Mouse (Mus musculus) CD4-positive naive resting alpha-beta T cell, adult 76 days (primary cell): ENCODE measurements around the gene Klhl9. TPM values are rescaled to one million over a fixed set of nuclear protein-coding genes. Genes with fewer than 3 reads are reported as not detected.

Experiments used
- total RNA-seq: library from RNA; stranded (reverse); gene quantifications from one replicate; pipeline ENCODE4 v1.2.4, GENCODE M21; 2023

The Klhl9 gene
- total RNA-seq, result 46.0 TPM

DNA sequence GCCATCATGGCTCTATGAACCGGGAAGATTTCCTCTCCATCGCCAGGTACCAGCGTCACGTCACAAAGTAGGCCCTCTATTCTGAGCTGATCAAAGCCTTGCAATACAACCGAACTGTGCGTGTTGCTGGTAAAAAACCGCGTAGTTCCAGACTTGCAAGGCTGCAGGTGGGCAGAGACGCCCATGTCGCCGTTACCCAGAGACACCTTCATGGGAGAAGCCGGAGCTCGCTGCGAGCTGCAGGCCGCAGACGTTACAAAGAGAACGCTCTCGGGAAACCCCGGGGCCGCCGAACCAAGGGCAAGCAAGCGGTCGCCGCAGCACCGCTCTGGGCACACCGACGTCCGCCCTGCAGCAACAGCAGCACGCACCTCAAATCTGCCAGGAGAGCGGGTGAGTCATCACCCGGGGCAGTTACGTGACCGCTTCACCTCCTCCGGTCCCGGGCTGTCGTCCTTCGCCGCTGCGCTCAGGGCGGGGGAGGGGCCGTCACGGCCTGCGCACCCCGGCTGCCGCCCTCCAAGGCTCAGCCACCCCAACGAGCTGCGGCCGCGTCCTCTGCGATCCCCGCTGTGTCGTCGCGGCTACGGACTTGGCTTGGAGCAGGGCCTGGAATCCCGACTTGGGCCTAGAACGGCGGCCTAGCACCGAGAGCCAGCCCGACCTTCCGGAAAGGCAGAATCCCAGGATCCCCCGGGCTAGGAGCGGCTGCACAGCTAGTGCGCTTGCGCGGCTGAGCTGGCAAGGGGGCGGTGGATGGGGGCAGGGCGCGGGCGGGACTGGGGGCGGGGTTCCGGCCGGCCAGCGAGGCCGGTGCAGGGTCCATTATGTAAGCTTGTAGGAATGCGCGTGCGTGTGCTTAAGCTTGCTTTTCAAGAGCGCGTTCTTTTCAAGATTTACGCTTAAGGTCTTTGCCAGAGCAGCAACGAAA, at the start of gene Klhl9, which contains the start of gene Gm26566:
Klhl9 (minus strand) TSS at position 675 of the 931 bp plus-strand sequence.
Gm26566 (plus strand) TSS at position 15 of the 931 bp plus-strand sequence.

DNA sequence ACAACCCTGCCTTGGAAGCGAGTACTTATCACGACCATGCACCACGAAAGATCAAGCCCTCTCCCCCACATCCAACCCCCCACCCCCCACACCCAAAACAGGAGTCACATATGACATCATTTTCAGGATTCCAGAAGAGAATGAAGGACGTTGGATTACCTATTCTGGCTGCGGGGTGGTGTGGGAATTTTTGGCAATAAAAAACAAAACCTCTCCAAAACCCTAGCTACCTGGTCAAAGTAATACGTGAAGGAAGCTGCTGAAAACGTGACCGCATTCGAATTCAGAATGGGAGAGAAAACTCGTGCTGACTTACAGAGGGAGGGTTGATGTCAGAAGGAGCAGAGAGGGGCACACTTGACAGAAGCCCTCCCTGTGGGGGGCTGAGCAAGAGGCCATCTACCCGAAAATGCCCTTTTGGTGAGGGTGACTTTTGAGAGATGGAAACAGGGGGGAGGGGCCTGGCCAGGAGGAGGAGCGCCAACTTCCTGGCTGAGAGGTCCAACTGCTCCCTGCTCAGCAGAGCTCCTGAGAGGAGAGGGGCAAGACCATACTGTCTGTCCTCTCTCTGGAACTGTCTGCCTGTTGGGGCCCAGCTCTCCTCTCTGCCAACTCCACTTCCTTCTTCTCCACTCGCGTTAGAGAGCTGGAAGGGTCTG, 37.5 kb upstream of the Klhl9 start, which contains the start of gene Gm13283:
Gm13283 (plus strand) TSS at position 510 of the 659 bp plus-strand sequence.

DNA sequence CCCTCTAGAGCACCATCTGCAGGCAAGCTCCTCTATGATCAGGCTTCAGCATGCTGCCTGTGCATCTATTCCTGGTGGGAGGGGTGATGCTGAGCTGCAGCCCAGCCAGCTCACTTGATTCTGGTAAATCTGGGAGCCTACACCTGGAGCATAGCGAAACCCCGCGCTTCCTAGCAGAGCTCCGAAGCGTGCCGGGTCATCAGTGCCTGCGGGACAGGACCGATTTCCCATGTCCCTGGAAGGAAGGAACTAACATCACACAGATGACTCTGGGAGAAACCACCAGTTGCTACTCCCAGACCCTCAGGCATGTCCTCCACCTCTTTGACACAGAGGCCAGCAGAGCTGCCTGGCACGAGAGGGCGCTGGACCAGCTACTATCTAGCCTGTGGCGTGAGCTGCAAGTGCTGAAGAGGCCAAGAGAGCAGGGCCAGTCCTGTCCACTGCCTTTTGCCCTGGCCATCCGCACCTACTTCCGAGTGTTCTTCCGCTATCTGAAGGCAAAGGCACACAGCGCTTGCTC, 32.6 kb upstream of the Klhl9 start, which contains the start of gene Gm13271:
Gm13271 (plus strand) TSS at position 51 of the 523 bp plus-strand sequence.

DNA sequence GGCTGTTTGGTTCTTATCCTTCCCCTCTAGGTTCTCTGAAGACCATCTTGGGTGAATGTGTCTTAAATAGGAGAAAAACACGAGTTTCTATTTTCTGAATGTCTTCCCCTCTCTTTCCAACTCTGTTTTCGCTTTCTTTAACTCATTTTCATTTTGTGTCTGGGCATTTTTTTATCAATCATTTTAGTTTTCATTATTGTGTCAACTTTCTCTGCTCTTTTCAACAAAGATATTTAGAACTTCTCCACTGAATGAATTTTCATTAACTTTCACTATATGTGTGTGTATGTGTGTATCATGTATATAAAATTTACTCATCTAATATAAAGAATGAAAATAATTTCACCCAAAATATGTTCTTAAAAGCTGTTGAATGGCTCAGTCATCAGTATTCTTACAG, 31.0 kb downstream of the Klhl9 start, which contains the start of gene Ifnab:
Ifnab (minus strand) TSS at position 101 of the 400 bp plus-strand sequence.

DNA sequence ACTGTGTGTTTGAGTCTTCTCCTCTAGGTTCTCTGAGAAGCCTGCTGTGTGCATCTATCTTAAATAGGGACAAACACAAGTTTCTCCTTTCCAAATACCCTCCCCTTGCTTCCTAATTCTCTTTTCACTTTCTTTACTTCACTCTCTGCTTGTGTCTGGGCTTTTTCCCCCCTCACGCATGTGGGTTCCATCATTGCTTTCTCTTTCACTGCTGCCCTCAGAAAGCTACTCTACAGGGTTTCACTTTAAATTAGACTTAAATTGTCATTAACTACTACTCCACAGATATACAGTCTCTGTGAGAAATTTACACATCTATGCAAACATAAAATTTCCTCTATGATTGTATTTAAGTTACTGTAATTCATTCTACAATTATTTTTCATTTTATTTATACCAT, 38.5 kb downstream of the Klhl9 start, which contains the start of gene Ifna2:
Ifna2 (minus strand) TSS at position 101 of the 400 bp plus-strand sequence.

DNA sequence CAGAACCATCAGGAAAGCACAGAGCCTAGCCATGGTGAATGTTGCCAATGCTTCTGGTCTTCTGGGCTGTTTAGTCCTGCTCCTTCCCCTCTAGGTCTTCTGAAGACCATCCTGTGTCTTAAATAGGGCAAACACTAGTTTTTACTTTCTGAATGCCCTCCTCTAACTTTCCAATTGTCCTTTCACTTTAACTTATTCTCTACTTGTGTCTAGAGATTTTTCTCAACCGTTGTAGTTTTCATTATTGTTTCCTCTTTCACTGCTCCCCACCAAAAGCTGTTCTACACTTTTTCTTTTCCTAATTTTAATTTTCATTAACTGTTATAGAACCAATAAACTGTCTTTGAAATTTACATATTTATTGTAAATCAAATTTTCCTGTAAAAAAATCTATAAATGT, 45.4 kb downstream of the Klhl9 start, which contains the start of gene Ifna16:
Ifna16 (minus strand) TSS at position 101 of the 400 bp plus-strand sequence.

Other genes with a start within 250 kb of the Klhl9 start
- gene Ifnb1, start 199.7 kb downstream of the Klhl9 start, total RNA-seq, result not detected
- gene Ifna15, start 164.2 kb downstream of the Klhl9 start, total RNA-seq, result not detected
- gene Ifna14, start 150.7 kb downstream of the Klhl9 start, total RNA-seq, result not detected
- gene Ifna9, start 130.1 kb downstream of the Klhl9 start, total RNA-seq, result not detected
- gene Ifna12, start 119.1 kb downstream of the Klhl9 start, total RNA-seq, result not detected
- not detected for gene C87499, start 88.1 kb downstream of the Klhl9 start, total RNA-seq
- not detected for gene Ifna13, start 78.0 kb downstream of the Klhl9 start, total RNA-seq
- gene Ifna16, start 45.5 kb downstream of the Klhl9 start, total RNA-seq, result not detected
- not detected for gene Ifna2, start 38.6 kb downstream of the Klhl9 start, total RNA-seq
- not detected for gene Ifnab, start 31.1 kb downstream of the Klhl9 start, total RNA-seq
- 2.1 TPM for gene Gm26566, start 660 bp downstream of the Klhl9 start, total RNA-seq
- not detected for gene Gm13271, start 32.4 kb upstream of the Klhl9 start, total RNA-seq
- not detected for gene Gm13283, start 37.7 kb upstream of the Klhl9 start, total RNA-seq
- gene Gm13290, start 51.4 kb upstream of the Klhl9 start, total RNA-seq, result not detected
- not detected for gene Gm13289, start 54.5 kb upstream of the Klhl9 start, total RNA-seq
- not detected for gene Gm13272, start 57.4 kb upstream of the Klhl9 start, total RNA-seq
- gene Ifnz, start 59.7 kb upstream of the Klhl9 start, total RNA-seq, result not detected
- not detected for gene Gm13276, start 63.2 kb upstream of the Klhl9 start, total RNA-seq
- gene Gm13277, start 66.2 kb upstream of the Klhl9 start, total RNA-seq, result not detected
- not detected for gene Gm13278, start 69.1 kb upstream of the Klhl9 start, total RNA-seq
- not detected for gene Gm13275, start 72.0 kb upstream of the Klhl9 start, total RNA-seq
- not detected for gene Gm13279, start 74.9 kb upstream of the Klhl9 start, total RNA-seq
- gene Gm13285, start 77.2 kb upstream of the Klhl9 start, total RNA-seq, result not detected
- gene Gm13287, start 80.8 kb upstream of the Klhl9 start, total RNA-seq, result not detected
- gene Gm13288, start 83.1 kb upstream of the Klhl9 start, total RNA-seq, result not detected
- gene Ifna7, start 93.8 kb upstream of the Klhl9 start, total RNA-seq, result not detected
- gene Ifna11, start 97.5 kb upstream of the Klhl9 start, total RNA-seq, result not detected
- not detected for gene Ifna6, start 105.0 kb upstream of the Klhl9 start, total RNA-seq
- not detected for gene Ifna5, start 113.1 kb upstream of the Klhl9 start, total RNA-seq
- gene Ifna4, start 119.4 kb upstream of the Klhl9 start, total RNA-seq, result not detected
- gene Ifna1, start 127.6 kb upstream of the Klhl9 start, total RNA-seq, result not detected
- gene Ifne, start 157.7 kb upstream of the Klhl9 start, total RNA-seq, result not detected